Mouse (Mus musculus) limb, embryonic 11.5 days (tissue): ENCODE data around the gene 2410141K09Rik. TPM values are rescaled to one million over a fixed set of nuclear protein-coding genes. Genes with fewer than 3 reads are reported as not detected.
"Not testable (repeated sequence)": the region's sequence is repeated elsewhere in the genome, so short reads cannot be mapped to it uniquely, and the experiment has no call there.

Source experiments
- ATAC-seq: fragments of 200-750 bp; cut with Nextera tagmentation; 2 replicates; pipeline ENCODE4 v1.8.0; 2017; ENCODE audit warnings: low read depth; ENCODE audit not compliant: insufficient number of reproducible peaks, low FRiP score, low TSS enrichment
- DNase-seq: peaks from one replicate; pipeline ENCODE4 v3.0.0-alpha.2; 2015; ENCODE audit warnings: low spot score
- H3K27ac ChIP-seq: fragments of 300-500 bp; sonication (generic); replicated peaks from 2 replicates; pipeline ENCODE4 v1.5.1; 2014; ENCODE audit warnings: low read depth, mild to moderate bottlenecking, low read length
- H3K27me3 ChIP-seq: fragments of 300-500 bp; sonication (generic); 2 replicates; pipeline ENCODE4 v1.6.1; 2014; ENCODE audit warnings: mild to moderate bottlenecking, low read length, mixed read lengths; ENCODE audit not compliant: control insufficient read depth, insufficient read depth
- H3K36me3 ChIP-seq: fragments of 300-500 bp; sonication (generic); 2 replicates; pipeline ENCODE4 v1.6.1; 2014; ENCODE audit warnings: mild to moderate bottlenecking, low read length, moderate library complexity, mixed read lengths; ENCODE audit not compliant: control insufficient read depth, insufficient read depth
- H3K4me1 ChIP-seq: fragments of 300-500 bp; sonication (generic); 2 replicates; pipeline ENCODE4 v1.6.1; 2014; ENCODE audit warnings: low read length, mixed read lengths; ENCODE audit not compliant: control insufficient read depth, insufficient read depth
- H3K4me2 ChIP-seq: fragments of 300-500 bp; sonication (generic); 2 replicates; pipeline ENCODE4 v1.6.1; 2014; ENCODE audit warnings: low read depth, mild to moderate bottlenecking, moderate library complexity; ENCODE audit not compliant: severe bottlenecking
- H3K4me3 ChIP-seq: fragments of 300-500 bp; sonication (generic); 2 replicates; pipeline ENCODE4 v1.5.1; 2014; ENCODE audit warnings: low read depth, low read length
- H3K9ac ChIP-seq: fragments of 300-500 bp; sonication (generic); 2 replicates; pipeline ENCODE4 v1.6.1; 2014; ENCODE audit warnings: mild to moderate bottlenecking, low read length
- H3K9me3 ChIP-seq: fragments of 300-500 bp; sonication (generic); 2 replicates; pipeline ENCODE4 v1.6.1; 2016; ENCODE audit warnings: low read length; ENCODE audit not compliant: control insufficient read depth
- WGBS: fragments of 180-500 bp; shearing (Covaris S2); extraction: QIAGEN DNeasy Blood & Tissue Kit; methylation state at CpG from one replicate; pipeline ENCODE4 v1.1.7; 2014; 5-methylcytosine and 5-hydroxymethylcytosine counted together
- polyA plus RNA-seq: library from polyadenylated mRNA; unstranded; fragments of >200 nt; fragmentation: Nextera tagmentation; extraction: Ambion mirVana; gene quantifications from 2 replicates; pipeline ENCODE4 v1.2.1, GENCODE M21; 2014

2410141K09Rik gene
- not detected in 2 replicates for polyA plus RNA-seq

DNA sequence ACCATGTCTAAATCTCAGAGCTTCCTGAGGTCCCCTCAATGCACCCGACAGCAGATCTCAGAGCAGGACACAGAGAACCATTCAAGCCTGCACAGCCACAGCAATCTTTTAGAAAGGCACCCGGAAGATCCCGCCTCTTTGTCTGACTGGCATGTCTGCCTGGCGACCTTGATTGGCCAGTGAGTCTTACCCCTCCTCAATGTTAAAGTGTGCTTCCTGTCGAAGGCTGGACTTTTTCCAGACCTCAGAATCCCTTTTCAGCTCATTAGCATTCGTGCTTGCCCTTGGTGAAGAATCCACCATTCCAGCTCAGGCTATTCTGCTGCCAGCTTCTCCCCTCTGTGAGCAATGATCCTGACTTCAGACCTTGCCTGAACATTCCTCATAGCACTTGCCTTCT, at the start of gene 2410141K09Rik:
Gene 2410141K09Rik (minus strand): TSS at position 101 of the 400 bp plus-strand sequence.
- ATAC-seq, H3K9me3 ChIP-seq, H3K4me3 ChIP-seq, H3K9ac ChIP-seq, H3K27me3 ChIP-seq, H3K27ac ChIP-seq, H3K4me2 ChIP-seq, DNase-seq, H3K4me1 ChIP-seq, H3K36me3 ChIP-seq: not testable (repeated sequence)
- no CpG with 5 or more reads among the region's 6 CpGs for WGBS

DNA sequence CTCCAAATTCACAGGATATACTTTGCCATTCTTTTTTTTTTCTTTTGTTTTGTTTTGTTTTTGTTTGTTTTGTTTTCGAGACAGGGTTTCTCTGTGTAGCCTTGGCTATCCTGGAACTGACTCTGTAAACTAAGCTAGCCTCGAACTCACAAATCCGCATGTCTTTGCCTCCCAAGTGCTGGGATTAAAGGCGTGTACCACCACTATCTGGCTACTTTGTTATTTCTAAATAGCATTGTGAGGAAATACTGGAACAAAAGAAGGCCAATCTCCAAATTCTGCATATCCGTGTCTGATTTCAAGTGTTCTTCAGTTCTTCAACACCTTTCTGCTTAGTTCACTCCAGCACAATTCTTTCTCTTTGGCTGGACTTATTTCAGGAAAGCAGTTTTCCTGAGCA, 14.1 kb downstream of the 2410141K09Rik start:
- H3K4me2 ChIP-seq, H3K36me3 ChIP-seq, H3K4me3 ChIP-seq, H3K9ac ChIP-seq, ATAC-seq, H3K27ac ChIP-seq, H3K27me3 ChIP-seq, DNase-seq, H3K9me3 ChIP-seq, H3K4me1 ChIP-seq: not testable (repeated sequence)
- WGBS, result no CpG with 5 or more reads among the region's 5 CpGs

DNA sequence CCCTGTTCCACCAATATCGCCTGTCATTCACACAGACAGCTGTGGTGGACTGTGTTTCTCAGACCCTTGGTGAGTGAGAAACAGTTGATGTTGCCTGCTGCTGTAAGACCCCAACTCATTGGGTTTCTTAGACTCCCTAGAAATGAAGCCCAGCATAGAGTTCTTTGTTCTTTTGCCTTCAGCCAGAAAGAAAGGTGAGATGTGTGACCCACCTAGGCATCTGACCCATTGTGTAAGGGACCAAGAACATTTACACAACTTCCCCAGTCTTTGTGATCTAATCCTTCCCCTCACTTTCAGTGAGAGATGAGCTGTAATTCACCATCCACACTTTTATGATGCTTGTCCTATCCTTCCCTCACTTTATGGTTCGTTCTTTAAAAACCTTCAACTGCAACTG, 26.0 kb downstream of the 2410141K09Rik start:
- H3K36me3 ChIP-seq, ATAC-seq, H3K27me3 ChIP-seq, DNase-seq, H3K4me2 ChIP-seq, H3K4me3 ChIP-seq, H3K4me1 ChIP-seq, H3K9ac ChIP-seq, H3K9me3 ChIP-seq, H3K27ac ChIP-seq: not testable (repeated sequence)
- no CpG with 5 or more reads among the region's 2 CpGs for WGBS

Other genes starting within 250 kb of the 2410141K09Rik start
- not detected in 2 replicates for gene Gm10772, start 213.5 kb downstream of the 2410141K09Rik start, polyA plus RNA-seq